Mouse (Mus musculus) gastrocnemius, adult 18-20 months (tissue): ENCODE measurements around the gene Zbtb8b. TPM values are rescaled to one million over a fixed set of nuclear protein-coding genes. Genes with fewer than 3 reads are reported as not detected.
"Not testable (repeated sequence)": the region's sequence is repeated elsewhere in the genome, so short reads cannot be mapped to it uniquely, and the experiment has no call there.

Experiments
- DNase-seq: peaks from one replicate; pipeline ENCODE4 v3.0.0; 2021; ENCODE audit warnings: low spot score
- long read RNA-seq, 2 experiments: library from polyadenylated mRNA; stranded (forward); transcript quantifications; one replicate each; pipeline ENCODE4 v2.0.0; 2021
- total RNA-seq, 2 experiments: library from RNA; stranded (reverse); gene quantifications; 2 replicates each; pipeline ENCODE4 v1.2.3; 2021

Zbtb8b gene
- total RNA-seq: not detected
- long read RNA-seq, experiment 1: 0 reads
- long read RNA-seq, experiment 2: 0 reads

DNA sequence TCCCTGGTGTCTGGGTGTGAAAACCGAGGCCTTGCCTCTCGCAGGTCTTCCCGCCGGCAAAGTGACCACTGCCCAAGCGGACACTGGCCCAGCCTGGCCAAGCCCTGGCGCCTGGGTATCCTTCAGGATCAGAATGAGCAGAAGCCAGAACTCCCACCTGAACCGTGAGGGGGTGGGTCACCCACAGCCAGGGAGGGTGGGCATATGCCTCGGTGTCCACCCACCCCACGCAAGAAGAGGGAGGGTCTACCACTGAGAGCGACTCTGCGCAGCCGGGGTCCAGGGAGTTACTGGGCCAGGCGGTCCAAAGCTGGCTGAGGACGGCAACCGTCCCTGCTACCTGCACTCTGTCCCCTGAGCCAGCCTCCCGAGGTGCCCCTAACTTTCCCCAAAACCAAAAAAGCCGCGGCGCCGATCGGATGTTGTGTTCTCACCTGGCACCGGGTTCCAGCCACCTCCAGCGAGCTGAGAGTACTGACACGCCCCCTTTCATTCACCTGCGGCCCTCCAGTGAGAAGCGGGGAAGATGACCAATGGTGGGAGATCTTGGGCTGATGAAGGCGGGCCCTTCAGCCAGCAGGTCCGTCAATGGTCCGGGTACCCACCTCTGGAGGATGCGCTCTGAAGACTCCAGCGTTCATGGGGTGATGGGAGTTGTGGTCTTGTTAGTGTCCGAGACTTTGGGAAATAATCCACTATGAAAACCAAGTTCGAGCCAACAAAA lies at the start of gene Zbtb8b:
TSS of gene Zbtb8b (minus strand) at position 514 of the 724 bp plus-strand sequence.
- DNase-seq: no peak

DNA sequence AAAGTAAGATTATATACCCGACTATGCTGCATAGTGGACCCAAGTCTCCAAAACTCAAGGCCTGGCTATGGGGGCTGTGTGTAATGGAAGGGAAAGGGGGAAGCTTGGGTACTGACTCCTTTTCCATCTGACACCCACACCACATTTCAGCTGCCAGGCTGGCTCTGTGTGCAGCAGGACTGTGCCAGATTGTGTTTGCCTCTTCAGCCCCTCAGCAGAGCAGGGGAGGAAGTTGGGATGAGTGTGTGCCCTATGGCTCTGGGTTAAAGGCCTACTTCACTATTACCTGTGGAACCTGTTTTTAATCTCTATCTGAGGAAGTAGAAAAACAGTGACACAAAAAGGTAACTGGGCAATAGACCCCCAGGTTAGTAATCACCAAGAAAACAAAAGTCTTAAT lies 40.4 kb upstream of the Zbtb8b start:
- no peak for DNase-seq

DNA sequence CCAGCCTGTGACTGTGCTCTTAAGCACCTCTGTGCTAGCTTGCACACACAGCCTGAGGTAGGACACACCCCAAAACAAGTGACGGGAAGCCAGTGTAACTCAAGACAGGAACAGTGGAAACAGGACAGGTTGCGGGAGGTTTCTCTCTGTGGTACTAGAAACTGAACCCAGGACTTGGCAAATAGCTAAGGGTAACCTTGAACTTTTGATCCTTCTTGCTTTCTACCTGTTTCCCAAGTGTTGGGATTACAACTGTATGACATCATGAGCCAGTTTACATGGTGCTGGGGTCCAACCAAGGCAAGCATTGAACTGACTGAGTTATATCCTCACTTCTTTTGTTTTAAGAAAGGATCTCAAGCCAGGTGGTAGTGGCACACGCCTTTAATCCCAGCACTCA lies 39.2 kb upstream of the Zbtb8b start:
- no peak for DNase-seq

DNA sequence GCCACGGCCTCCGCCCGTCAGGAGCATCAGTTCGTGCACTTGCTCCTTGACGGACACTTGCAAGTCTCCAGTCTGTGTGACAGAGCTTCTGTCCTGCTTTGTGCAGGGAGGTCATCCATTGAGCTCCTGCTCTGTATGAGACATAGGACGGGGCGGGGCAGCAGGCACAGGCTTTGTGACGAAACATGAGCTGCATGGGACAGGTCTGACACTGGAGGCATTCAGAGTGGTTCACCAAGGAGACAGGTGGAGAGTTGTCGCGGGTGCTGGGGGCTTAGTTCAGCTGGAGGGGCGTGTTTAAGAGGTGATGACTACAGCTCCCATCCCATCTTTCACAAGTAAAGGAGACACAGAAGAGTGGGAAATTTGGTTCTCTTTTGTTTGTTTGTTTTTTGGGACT lies 35.4 kb upstream of the Zbtb8b start:
- DNase-seq: no peak

DNA sequence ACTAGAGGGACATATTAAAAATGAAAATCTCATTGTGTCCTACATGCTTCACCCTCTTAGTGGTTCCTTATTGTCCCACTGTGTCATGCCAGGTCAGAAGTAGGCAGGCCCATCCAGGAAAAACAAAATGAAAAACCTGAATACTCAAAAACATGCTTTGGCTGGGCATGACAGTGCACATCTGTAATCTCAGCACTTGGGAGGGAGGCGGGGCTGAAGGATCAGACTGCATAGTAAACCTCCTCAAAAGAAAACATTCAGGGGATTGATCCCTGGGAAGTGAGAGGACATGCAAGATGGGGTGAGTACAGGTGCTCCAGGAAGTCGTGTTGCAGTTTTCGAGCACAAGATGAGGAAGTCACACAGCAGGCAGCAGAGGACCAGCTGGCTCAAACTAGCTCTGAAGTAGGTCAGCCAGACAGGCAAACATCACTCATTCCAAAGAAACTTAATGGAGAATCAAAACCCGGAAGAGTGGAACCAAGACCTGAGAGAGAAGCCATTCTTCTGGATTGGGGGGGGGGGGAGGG lies 23.7 kb upstream of the Zbtb8b start:
- DNase-seq: no peak

DNA sequence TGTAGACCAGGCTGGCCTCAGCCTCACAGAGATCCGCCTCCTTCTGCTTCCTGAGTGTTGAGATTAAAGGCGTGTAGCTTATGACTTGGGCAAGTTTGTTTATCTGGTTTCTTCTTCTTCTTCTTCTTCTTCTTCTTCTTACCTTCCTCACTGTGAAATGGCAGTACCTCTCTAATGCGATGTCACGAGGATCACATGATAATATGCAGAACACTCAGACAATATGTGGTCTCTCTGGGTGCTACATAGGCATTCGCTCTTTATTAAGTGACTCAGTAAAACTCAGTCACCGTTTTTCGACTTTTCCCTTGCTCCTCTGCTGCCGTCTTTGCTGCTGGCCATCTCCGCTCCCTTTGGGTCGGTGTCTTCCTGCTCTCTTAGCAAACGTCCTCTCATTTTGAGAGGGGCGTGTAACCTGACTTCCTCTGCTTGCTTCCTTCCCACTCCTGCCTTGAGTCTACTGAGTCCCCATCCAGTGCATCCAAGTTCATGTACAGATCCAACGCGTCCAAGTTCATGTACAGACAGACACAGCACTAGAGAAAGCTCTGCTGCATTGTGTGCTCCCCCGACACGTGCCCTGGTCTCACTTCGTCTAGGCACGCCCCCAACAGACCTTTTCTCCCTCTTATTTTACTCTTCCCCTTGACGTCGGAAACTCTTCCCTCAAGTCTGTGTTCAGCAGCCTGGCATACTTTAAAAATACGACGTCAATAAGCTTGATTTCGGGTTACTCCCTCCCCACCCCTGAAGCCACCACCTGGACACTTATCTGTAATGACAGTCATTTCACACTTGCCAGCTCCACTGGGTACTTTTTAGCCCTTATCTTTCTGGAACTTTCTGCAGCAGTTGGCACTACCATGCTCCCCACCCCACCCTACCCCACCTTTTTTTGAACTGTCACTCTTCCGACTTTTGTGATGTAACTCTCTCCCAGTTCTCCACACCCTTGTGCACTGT lies 22.7 kb upstream of the Zbtb8b start:
- DNase-seq: no peak

DNA sequence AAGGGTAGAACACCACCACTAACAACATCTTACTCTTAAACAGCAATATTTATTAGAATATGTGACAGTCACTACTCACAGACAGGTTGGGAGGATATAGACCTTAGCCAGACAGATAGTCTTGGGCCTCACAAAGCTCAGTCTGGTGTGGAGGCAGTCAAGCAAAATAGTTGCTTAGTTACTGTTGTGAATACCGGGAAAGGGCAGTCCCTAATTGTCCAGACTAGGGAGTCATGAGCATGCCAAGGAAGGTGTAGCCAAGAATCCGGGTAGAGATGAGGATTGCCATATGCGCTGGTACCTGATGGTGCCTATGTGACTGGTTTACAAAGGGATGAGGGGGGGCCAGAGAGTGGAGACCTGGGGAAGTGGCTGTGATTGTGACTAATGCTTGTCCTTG lies 21.5 kb upstream of the Zbtb8b start:
- DNase-seq: no peak

DNA sequence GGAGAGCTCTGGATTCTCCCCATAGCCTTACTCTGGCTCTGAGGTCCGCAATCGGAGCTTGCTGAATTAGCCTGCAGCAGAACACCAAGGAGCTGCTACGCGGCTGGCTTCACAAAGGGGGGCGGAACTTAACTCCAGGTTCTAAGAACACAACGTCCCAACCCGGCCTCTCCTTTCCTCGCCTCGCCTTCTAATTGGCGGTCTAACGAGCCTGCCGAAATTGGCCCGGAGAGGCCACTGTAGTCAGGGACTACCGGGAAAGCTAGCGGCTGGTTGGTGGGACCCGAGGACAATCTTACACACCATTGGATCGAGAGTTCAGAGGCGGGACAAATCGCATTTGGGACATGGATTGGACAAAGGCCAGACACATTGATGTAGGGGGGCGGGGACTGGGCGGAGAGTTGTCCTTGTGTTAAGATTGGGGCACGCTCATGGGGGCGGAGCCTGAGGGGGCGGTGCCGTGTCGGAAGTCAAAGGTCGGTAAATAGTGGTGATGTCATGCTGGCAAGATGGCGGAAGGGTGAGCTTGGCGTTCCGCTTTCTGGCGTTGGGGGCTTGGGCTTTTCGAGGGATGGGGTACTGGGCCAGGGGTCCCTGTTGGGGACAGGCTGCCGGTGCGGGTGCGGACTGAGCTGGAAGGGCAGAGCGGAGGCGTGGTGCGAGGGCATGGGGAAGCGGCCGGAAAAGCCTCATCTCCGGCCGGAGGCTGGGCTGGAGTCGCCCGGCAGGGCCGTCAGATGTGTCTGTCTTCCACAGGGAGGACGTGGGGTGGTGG lies 20.7 kb upstream of the Zbtb8b start, which contains the start of gene Bsdc1:
TSS of gene Bsdc1 (plus strand) at position 399 of the 778 bp plus-strand sequence.
- peak; percentile 100 for DNase-seq

DNA sequence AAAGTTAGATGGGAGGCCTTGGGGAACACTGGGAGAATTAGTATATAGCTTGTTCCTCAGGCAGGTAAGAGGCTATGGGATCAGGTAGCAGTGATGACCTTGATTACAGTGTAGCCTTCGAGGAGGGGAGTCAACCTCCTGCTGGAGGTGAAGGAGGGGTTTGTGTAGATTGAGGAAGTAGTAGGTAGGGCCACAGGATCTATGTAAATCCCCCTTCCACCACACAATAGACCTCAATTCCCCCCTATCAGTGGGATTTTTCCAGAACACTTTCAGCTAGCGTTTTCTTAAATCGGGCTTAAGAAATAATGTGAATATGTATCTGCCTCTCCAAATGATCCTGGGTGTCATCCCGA lies 20.2 kb upstream of the Zbtb8b start:
- no peak for DNase-seq

DNA sequence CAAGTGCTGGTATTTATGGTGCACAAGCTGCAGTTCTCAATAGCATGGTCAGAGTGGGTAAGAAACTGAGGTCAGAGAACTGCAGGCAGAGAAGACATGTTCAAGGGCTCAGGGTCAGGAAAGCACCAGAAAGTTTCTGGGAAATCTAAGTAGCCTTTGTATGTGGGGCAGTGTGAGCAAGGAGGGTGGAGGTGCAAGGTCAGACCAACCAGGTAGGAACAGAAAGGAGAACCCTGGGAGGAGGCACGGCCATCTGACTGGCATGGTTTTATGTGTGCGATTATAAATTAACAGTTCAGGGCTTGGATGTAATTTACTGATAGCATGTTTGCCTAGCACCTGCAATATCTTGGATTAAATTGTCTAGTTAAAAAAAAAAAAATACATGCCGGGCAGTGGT lies 19.1 kb upstream of the Zbtb8b start:
- DNase-seq: no peak

DNA sequence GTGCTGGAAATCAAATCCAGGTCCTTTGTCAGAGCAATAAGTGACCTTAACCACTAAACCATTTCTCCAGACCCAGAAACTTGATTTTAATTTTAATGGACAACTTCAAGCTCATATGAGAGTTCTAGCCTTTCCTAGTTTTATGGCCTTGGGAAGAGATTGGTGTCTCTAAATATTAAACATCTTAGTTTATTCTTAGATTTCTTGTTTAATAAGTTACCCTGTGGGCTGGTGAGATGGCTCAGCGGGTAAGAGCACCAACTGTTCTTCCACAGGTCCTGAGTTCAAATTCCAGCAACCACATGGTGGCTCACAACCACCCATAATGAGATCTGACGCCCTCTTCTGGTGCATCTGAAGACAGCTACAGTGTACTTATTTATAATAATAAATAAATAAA lies 16.7 kb upstream of the Zbtb8b start:
- not testable (repeated sequence) for DNase-seq

DNA sequence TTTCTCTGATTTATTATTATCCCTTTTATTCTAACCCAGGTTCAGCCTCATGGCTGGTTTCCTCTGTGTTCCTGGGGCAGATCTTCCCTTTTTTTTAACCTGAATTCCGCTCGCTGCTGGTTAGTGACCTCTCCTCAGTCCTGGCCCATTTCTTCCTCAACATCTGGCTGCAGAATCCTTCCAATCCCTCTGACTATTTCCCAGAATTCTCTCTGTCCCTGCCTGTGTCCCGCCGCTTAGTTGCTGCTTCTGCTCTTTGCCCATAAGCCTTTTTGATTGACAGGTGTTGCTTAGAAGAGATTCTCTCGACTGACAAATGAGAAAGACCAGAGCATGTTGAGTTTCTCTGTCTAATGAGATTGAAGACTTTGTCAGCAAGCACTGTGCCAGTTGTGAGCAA lies 15.5 kb upstream of the Zbtb8b start:
- no peak for DNase-seq

DNA sequence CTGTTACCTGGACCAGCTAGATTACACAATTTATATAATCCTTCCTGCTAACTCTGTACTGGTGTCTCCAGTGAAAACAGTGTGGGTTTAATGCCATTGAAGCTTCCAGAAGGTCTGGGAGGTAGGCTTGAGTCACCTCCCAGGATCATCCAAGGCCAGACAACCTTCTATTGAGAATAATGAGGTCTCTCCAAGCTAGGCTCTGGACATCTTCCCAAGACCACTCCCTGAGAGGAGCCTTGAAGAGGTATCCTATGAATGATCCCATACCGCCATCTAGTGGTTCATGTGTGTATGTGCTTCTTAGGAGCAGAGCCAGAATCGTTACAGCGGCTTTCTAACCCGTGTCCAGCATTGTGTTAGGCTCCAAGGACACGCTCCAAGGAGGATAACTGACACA lies 14.6 kb upstream of the Zbtb8b start:
- DNase-seq: peak; percentile 79

DNA sequence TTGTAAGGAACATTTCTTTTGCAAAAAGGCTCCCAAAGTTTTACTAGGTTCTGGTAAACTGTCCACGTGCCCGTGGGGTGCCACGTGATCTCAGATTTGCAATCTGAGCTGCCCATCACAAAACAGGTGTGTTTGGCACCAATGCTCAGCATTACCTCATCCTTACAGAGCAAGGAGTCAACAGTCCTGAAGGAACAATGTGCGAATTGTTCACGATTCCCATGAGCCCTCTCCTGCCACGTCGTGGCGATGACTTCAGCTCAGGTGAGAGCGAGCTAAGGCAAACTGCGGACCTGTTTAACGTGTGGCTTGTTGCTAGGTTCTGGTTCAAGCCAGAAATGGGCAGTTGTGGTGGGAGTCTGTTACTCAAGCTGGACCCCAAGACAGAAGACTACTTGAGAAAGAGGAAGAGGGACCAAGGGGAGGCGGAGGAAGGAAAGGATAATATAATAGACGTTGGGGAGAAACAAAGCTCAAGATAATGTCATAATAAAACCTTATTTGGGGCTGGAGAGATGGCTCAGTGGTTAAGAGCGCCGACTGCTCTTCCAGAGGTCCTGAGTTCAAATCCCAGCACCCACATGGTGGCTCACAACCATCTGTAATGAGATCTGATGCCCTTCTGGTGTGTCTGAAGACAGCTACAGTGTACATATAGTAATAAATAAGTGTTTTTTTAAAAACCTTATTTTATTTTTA lies 11.0 kb upstream of the Zbtb8b start:
- DNase-seq: no peak

DNA sequence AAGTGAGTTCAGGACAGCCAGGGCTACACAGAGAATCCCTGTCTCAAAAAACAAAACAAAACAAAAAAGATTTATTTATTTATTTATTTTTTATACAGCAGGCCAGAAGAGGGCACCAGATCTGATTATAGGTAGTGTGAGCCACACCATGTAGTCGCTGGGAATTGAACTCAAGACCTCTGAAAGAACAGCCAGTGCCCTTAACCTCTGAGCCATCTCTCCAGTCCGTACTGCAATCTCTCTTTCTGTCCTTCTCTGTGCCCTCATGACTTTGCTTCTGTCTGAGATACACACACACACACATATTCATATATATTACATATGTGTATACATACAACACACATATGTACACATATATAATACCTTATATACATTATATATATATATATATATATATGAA lies 10.2 kb upstream of the Zbtb8b start:
- no peak for DNase-seq

DNA sequence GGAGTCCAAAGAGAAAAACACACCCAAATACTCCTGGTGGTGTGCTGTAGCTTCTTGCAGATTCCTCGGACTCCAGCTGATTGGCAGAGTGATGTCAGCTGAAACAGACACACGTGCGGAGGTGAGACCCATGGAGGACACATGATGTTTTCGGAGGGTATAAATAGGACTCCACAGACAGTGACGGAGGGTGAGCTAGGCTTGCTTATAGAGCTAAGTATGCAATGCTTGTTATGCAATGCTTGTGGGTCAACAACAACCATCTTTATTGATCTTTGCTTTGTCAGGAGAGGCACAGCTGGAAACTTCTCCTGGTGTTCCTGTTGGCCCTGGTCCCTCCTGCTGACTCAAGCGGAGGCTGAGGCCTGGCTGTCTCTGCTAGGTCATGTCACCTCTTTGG lies 8.1 kb upstream of the Zbtb8b start:
- no peak for DNase-seq

DNA sequence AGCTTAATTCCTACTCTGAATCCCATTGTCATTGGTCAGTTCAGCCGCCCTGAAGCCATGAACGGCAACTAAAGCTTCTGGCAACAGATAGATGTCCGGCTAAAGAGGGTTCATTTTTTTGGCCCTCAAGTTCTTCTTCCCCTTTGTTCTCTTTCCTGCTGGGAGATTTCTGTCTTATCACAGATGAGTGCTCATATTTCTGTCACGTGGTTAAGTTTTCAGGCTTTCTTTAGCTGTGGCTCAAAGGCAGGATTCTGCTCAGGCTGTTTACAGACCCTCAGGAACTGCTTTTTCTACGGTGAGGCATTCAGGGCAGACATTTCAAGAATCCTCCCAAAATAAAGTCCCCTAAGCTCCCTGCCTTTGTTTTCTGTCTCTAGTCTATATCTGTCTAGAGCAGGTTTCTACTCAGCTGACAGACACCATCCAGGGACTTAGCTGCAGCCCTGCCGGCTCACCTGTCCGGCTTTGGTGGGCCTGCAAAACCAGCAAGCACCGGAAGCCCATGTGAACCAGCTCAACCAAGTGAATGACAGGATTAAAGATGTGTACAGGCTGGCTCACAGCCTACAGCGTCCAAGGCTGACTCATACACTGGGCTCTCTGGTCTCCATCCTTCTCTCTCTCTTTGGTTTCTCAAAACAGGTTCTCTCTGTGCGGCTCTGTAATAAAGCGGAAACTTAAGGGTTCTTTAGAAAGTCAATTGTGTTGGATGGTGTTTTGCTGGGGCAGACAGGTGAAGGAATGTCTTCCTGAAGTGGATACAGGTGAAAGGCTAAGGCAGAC lies 7.3 kb upstream of the Zbtb8b start:
- DNase-seq: no peak

DNA sequence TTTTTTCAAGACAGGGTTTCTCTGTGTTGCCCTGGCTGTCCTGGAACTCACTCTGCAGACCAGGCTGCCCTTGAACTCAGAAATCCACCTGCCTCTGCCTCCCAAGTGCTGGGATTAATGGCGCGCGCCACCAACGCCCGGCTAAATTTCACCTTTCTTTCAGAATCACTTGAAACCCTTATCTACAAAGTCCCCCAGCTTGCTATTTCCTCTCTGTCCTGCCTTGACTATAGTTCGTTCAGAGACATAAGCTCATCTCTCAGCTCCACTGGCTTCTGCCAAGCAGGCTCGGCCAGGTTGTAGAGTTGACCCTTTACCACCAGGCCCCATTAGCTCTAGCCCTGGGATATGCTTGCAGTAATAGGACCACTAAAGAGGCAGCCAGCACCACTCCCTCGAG lies 6.7 kb upstream of the Zbtb8b start:
- no peak for DNase-seq

DNA sequence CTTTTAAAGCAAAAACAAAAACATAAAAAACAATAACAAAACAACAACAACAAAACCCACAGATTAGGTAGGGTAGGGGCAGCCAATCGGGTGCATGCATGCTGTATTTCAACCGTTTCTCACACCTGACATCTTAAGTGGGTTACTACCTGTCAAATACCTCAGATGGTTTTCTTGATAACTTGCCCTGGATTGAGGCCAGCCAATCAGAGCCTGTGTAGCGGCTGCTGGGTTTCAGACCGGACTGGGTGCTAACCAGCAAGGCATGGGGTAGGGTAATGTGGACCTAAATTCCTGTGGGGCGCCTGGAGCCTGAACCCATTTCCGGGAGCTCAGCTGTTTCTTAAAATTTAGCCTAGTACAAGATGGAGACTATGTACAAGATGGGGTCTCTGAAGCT lies 492 bp upstream of the Zbtb8b start:
- DNase-seq: no peak

DNA sequence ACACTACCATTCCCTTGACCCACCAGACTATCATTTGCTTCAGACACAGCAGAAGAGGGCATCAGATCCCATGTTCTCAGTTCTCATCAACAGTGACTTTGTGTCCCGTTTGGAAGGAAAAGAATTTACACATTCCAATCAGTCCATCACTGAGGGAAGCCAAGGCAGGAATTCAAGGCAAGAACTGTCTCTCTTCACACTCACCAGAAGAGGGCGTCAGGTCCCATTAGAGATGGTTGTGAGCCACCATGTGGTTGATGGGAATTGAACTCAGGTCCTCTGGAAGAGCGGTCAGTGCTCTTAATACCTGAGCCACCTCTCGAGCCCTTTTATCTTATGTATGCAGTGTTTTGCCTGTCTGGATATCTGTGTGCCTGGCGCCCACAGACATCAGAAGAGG lies 22.3 kb downstream of the Zbtb8b start:
- no peak for DNase-seq
